Mouse (Mus musculus): ENCODE results near the gene Btn1a1. TPM values are rescaled to one million over a fixed set of nuclear protein-coding genes. Genes with fewer than 3 reads are reported as not detected.

Btn1a1 gene
- polyA plus RNA-seq, 1 experiment, result 0.56 TPM

DNA sequence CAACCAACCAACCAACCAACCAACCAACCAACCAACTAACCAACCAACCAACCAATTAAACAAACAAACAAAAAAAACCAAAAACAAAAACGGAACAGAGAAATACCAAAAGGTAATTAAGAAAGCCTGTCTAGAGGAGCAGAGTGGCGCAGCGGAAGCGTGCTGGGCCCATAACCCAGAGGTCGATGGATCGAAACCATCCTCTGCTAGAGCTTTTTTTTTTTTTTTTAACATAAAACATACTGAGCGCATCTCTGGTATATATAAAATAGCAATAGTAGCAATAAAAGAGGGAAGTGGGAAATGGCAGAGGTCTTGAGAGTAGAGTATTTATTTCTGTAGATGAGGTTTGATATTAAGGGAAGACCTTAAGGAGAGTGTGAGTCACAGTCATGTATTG is 34.2 kb upstream of the Btn1a1 start:
- no peaks in the 10 kb centered on the region for H3K27me3 ChIP-seq (ENCODE audit: control insufficient read depth, insufficient read depth, low read length)
- no peak overlapping the region for H3K4me3 ChIP-seq (ENCODE audit: extremely low read depth, insufficient read depth, insufficient read length)
- no peak overlapping the region for H3K27ac ChIP-seq (ENCODE audit: insufficient read depth, low read length)
- H3K4me1 ChIP-seq (ENCODE audit: control insufficient read depth, insufficient read depth, insufficient read length), result no peaks in the 10 kb centered on the region
- no peak for TF ChIP-seq CTCF (IDR thresholded peaks at IDR 0.05; ENCODE audit: extremely low read depth, insufficient read depth, insufficient read length, insufficient replicate concordance)
- no peak for TF ChIP-seq POLR2A (IDR thresholded peaks at IDR 0.05; ENCODE audit: low read depth, low read length)
- H3K36me3 ChIP-seq (ENCODE audit: control insufficient read depth, insufficient read depth, low read length), result no peaks in the 10 kb centered on the region
- no peak for DNase-seq (ENCODE audit: low read depth in 1 of 2, low spot score in 2 of 2)
- 70% methylated on average over 7 of the region's 7 CpGs for WGBS

GRCm38 (mm10) chr13:23498653-23499052 is 33.0 kb upstream of the Btn1a1 start:
- no peaks in the 10 kb centered on the region for H3K27me3 ChIP-seq (ENCODE audit: control insufficient read depth, insufficient read depth, low read length)
- 54% methylated on average over 10 of the region's 10 CpGs for WGBS
- TF ChIP-seq POLR2A (IDR thresholded peaks at IDR 0.05; ENCODE audit: low read depth, low read length) (no peak), CTCF (IDR thresholded peaks at IDR 0.05; ENCODE audit: extremely low read depth, insufficient read depth, insufficient read length, insufficient replicate concordance) (no peak)
- DNase-seq (ENCODE audit: low read depth in 1 of 2, low spot score in 2 of 2), result no peak
- no peaks in the 10 kb centered on the region for H3K36me3 ChIP-seq (ENCODE audit: control insufficient read depth, insufficient read depth, low read length)
- no peaks in the 10 kb centered on the region for H3K4me1 ChIP-seq (ENCODE audit: control insufficient read depth, insufficient read depth, insufficient read length)
- H3K27ac ChIP-seq (ENCODE audit: insufficient read depth, low read length), result no peak overlapping the region
- no peak overlapping the region for H3K4me3 ChIP-seq (ENCODE audit: extremely low read depth, insufficient read depth, insufficient read length)

GRCm38 (mm10) chr13:23497656-23498321 is 32.1 kb upstream of the Btn1a1 start:
- no peak for DNase-seq (ENCODE audit: low read depth in 1 of 2, low spot score in 2 of 2)
- H3K36me3 ChIP-seq (ENCODE audit: control insufficient read depth, insufficient read depth, low read length), result no peaks in the 10 kb centered on the region
- TF ChIP-seq POLR2A (IDR thresholded peaks at IDR 0.05; ENCODE audit: low read depth, low read length), result no peak
- no peak for TF ChIP-seq CTCF (IDR thresholded peaks at IDR 0.05; ENCODE audit: extremely low read depth, insufficient read depth, insufficient read length, insufficient replicate concordance)
- no peaks in the 10 kb centered on the region for H3K4me1 ChIP-seq (ENCODE audit: control insufficient read depth, insufficient read depth, insufficient read length)
- 62% methylated on average over 19 of the region's 19 CpGs for WGBS
- no peak overlapping the region for H3K4me3 ChIP-seq (ENCODE audit: extremely low read depth, insufficient read depth, insufficient read length)
- no peaks in the 10 kb centered on the region for H3K27me3 ChIP-seq (ENCODE audit: control insufficient read depth, insufficient read depth, low read length)
- no peak overlapping the region for H3K27ac ChIP-seq (ENCODE audit: insufficient read depth, low read length)

DNA sequence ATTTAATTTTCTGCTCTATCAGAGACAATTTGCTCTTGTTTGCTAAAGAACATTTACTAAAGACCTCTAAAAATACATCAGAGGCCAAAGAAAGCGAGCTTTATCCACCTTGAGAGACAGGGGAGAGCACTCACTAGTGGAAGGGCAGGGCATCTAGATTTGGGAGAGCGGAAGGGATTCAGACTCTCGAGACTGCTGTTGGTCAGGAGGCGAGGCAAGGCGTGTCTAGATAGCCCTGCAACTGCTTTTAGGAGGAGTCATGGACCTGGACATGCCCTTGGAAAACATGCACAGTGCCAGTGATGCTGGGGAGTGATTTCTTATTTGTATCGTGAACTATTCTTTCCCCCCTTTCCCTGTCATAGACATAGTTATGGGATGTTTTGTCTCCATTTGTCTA is 29.8 kb upstream of the Btn1a1 start:
- WGBS, result 89% methylated on average over 6 of the region's 6 CpGs
- no peak overlapping the region for H3K27ac ChIP-seq (ENCODE audit: insufficient read depth, low read length)
- no peaks in the 10 kb centered on the region for H3K36me3 ChIP-seq (ENCODE audit: control insufficient read depth, insufficient read depth, low read length)
- no peaks in the 10 kb centered on the region for H3K4me1 ChIP-seq (ENCODE audit: control insufficient read depth, insufficient read depth, insufficient read length)
- H3K4me3 ChIP-seq (ENCODE audit: extremely low read depth, insufficient read depth, insufficient read length), result no peak overlapping the region
- no peak for DNase-seq (ENCODE audit: low read depth in 1 of 2, low spot score in 2 of 2)
- TF ChIP-seq POLR2A (IDR thresholded peaks at IDR 0.05; ENCODE audit: low read depth, low read length) (no peak), CTCF (IDR thresholded peaks at IDR 0.05; ENCODE audit: extremely low read depth, insufficient read depth, insufficient read length, insufficient replicate concordance) (no peak)
- no peaks in the 10 kb centered on the region for H3K27me3 ChIP-seq (ENCODE audit: control insufficient read depth, insufficient read depth, low read length)

- no peak for DNase-seq (ENCODE audit: low read depth in 1 of 2, low spot score in 2 of 2)
- Histone ChIP-seq H3K27ac (ENCODE audit: insufficient read depth, low read length) (no peak overlapping the region), H3K4me3 (ENCODE audit: extremely low read depth, insufficient read depth, insufficient read length) (no peak overlapping the region; the same call in 1 of the 2 replicates), H3K27me3 (ENCODE audit: control insufficient read depth, insufficient read depth, low read length) (no peaks in the 10 kb centered on the region), H3K36me3 (ENCODE audit: control insufficient read depth, insufficient read depth, low read length) (no peaks in the 10 kb centered on the region), H3K4me1 (ENCODE audit: control insufficient read depth, insufficient read depth, insufficient read length) (peaks cover 7% of the 10 kb centered on the region; the same call in 1 of the 2 replicates)
- TF ChIP-seq POLR2A (IDR thresholded peaks at IDR 0.05; ENCODE audit: low read depth, low read length), result no peak
- no peak for TF ChIP-seq CTCF (IDR thresholded peaks at IDR 0.05; ENCODE audit: extremely low read depth, insufficient read depth, insufficient read length, insufficient replicate concordance)
- 30% methylated on average over 14 of the region's 14 CpGs for WGBS
These were observed 26.3 kb upstream of the Btn1a1 start for GRCm38 (mm10) chr13:23491990-23492389.

DNA sequence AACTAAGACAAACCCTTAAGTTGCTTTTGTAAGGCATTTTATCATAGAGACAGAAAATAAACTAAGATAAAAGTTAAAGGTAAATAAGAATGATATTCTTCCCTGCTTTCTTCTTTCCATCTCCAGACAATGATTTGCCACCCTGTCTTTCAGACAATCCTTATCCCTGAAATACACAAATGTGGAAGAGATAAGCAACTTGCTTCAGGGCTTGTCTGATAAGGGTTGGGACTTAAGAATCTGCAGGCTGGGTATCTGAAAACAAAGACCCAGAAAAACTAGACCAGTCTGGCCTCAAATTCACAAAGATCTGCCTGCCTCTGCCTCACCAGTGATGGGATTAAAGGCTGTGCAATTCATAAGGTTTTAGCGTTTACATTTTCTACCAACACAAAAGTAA is 25.6 kb upstream of the Btn1a1 start:
- TF ChIP-seq POLR2A (IDR thresholded peaks at IDR 0.05; ENCODE audit: low read depth, low read length), result no peak
- H3K27me3 ChIP-seq (ENCODE audit: control insufficient read depth, insufficient read depth, low read length), result no peaks in the 10 kb centered on the region
- H3K36me3 ChIP-seq (ENCODE audit: control insufficient read depth, insufficient read depth, low read length), result no peaks in the 10 kb centered on the region
- H3K27ac ChIP-seq (ENCODE audit: insufficient read depth, low read length), result no peak overlapping the region
- H3K4me3 ChIP-seq (ENCODE audit: extremely low read depth, insufficient read depth, insufficient read length), result no peak overlapping the region
- H3K4me1 ChIP-seq (ENCODE audit: control insufficient read depth, insufficient read depth, insufficient read length), result peaks cover 7% of the 10 kb centered on the region; the same call in 1 of the 2 replicates
- WGBS, result 55% methylated on average over 1 of the region's 1 CpGs
- no peak for DNase-seq (ENCODE audit: low read depth in 1 of 2, low spot score in 2 of 2)

DNA sequence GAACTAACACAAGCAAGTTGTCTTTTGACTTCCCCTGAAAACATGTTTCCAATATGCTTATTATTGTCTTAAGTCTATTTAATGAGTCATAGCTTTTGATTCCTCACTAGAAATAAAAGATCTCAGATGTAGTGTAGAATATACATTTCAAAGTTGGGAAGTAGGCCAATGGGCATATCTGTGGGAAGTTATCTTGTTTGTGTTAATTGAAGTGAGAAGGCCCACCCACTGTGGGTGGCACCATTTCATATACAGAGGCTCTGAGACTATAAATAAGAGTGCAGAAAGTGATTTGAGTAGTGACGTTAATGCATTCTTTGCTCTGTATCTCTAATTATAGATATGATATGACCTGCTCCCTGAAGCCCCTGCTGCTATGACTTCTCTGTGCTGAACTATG is 25.2 kb upstream of the Btn1a1 start:
- no peak for DNase-seq (ENCODE audit: low read depth in 1 of 2, low spot score in 2 of 2)
- no peaks in the 10 kb centered on the region for H3K27me3 ChIP-seq (ENCODE audit: control insufficient read depth, insufficient read depth, low read length)
- no peaks in the 10 kb centered on the region for H3K36me3 ChIP-seq (ENCODE audit: control insufficient read depth, insufficient read depth, low read length)
- peaks cover 7% of the 10 kb centered on the region; the same call in 1 of the 2 replicates for H3K4me1 ChIP-seq (ENCODE audit: control insufficient read depth, insufficient read depth, insufficient read length)
- 72% methylated on average over 1 of the region's 1 CpGs for WGBS
- H3K27ac ChIP-seq (ENCODE audit: insufficient read depth, low read length), result no peak overlapping the region
- H3K4me3 ChIP-seq (ENCODE audit: extremely low read depth, insufficient read depth, insufficient read length), result no peak overlapping the region
- no peak for TF ChIP-seq POLR2A (IDR thresholded peaks at IDR 0.05; ENCODE audit: low read depth, low read length)
- no peak for TF ChIP-seq CTCF (IDR thresholded peaks at IDR 0.05; ENCODE audit: extremely low read depth, insufficient read depth, insufficient read length, insufficient replicate concordance)
